Mouse (Mus musculus): Measurements from ENCODE around the gene Cap2. TPM values are rescaled to one million over a fixed set of nuclear protein-coding genes. Genes with fewer than 3 reads are reported as not detected.

Cap2 gene
- 0.45 and 1.6 TPM in 2 replicates for total RNA-seq (2017)

GRCm38 (mm10) chr13:46501800-46502389 is at the start of gene Cap2:
Gene Cap2, plus strand, starts transcription at chr13:46501848.
- ATAC-seq (replicated peaks in 1 of 2; ENCODE audit: insufficient read depth in 1 of 2, low FRiP score in 2 of 2, low TSS enrichment in 1 of 2, low read depth in 1 of 2, poor library complexity in 2 of 2, severe bottlenecking in 2 of 2) = peak; percentile 91

GRCm38 (mm10) chr13:46459546-46459945 is 42.1 kb upstream of the Cap2 start:
- ATAC-seq (replicated peaks in 1 of 2; ENCODE audit: insufficient read depth in 1 of 2, low FRiP score in 2 of 2, low TSS enrichment in 1 of 2, low read depth in 1 of 2, poor library complexity in 2 of 2, severe bottlenecking in 2 of 2) = no peak

- no peak for ATAC-seq (replicated peaks in 1 of 2; ENCODE audit: insufficient read depth in 1 of 2, low FRiP score in 2 of 2, low TSS enrichment in 1 of 2, low read depth in 1 of 2, poor library complexity in 2 of 2, severe bottlenecking in 2 of 2)
Measured at GRCm38 (mm10) chr13:46462280-46462679, 39.4 kb upstream of the Cap2 start.

GRCm38 (mm10) chr13:46463764-46464163 is 37.9 kb upstream of the Cap2 start:
- peak; percentile 14 to 22; a peak in 3 of 4 replicates for ATAC-seq (replicated peaks in 1 of 2; ENCODE audit: insufficient read depth in 1 of 2, low FRiP score in 2 of 2, low TSS enrichment in 1 of 2, low read depth in 1 of 2, poor library complexity in 2 of 2, severe bottlenecking in 2 of 2)

GRCm38 (mm10) chr13:46468251-46468650 is 33.4 kb upstream of the Cap2 start:
- ATAC-seq (replicated peaks in 1 of 2; ENCODE audit: insufficient read depth in 1 of 2, low FRiP score in 2 of 2, low TSS enrichment in 1 of 2, low read depth in 1 of 2, poor library complexity in 2 of 2, severe bottlenecking in 2 of 2) = no peak

GRCm38 (mm10) chr13:46469536-46469935 is 32.1 kb upstream of the Cap2 start:
- ATAC-seq (replicated peaks in 1 of 2; ENCODE audit: insufficient read depth in 1 of 2, low FRiP score in 2 of 2, low TSS enrichment in 1 of 2, low read depth in 1 of 2, poor library complexity in 2 of 2, severe bottlenecking in 2 of 2) = no peak

GRCm38 (mm10) chr13:46481271-46481670 is 20.4 kb upstream of the Cap2 start:
- peak; percentile 62 to 68 for ATAC-seq (replicated peaks in 1 of 2; ENCODE audit: insufficient read depth in 1 of 2, low FRiP score in 2 of 2, low TSS enrichment in 1 of 2, low read depth in 1 of 2, poor library complexity in 2 of 2, severe bottlenecking in 2 of 2)

GRCm38 (mm10) chr13:46485605-46486004 is 16.0 kb upstream of the Cap2 start:
- ATAC-seq (replicated peaks in 1 of 2; ENCODE audit: insufficient read depth in 1 of 2, low FRiP score in 2 of 2, low TSS enrichment in 1 of 2, low read depth in 1 of 2, poor library complexity in 2 of 2, severe bottlenecking in 2 of 2) = no peak

GRCm38 (mm10) chr13:46488166-46488565 is 13.5 kb upstream of the Cap2 start:
- ATAC-seq (replicated peaks in 1 of 2; ENCODE audit: insufficient read depth in 1 of 2, low FRiP score in 2 of 2, low TSS enrichment in 1 of 2, low read depth in 1 of 2, poor library complexity in 2 of 2, severe bottlenecking in 2 of 2) = no peak

- ATAC-seq (replicated peaks in 1 of 2; ENCODE audit: insufficient read depth in 1 of 2, low FRiP score in 2 of 2, low TSS enrichment in 1 of 2, low read depth in 1 of 2, poor library complexity in 2 of 2, severe bottlenecking in 2 of 2) = no peak
Measured at GRCm38 (mm10) chr13:46490644-46491043, 11.0 kb upstream of the Cap2 start.

GRCm38 (mm10) chr13:46502390-46502891 is 793 bp downstream of the Cap2 start:
- no peak for ATAC-seq (replicated peaks in 1 of 2; ENCODE audit: insufficient read depth in 1 of 2, low FRiP score in 2 of 2, low TSS enrichment in 1 of 2, low read depth in 1 of 2, poor library complexity in 2 of 2, severe bottlenecking in 2 of 2)

- ATAC-seq (replicated peaks in 1 of 2; ENCODE audit: insufficient read depth in 1 of 2, low FRiP score in 2 of 2, low TSS enrichment in 1 of 2, low read depth in 1 of 2, poor library complexity in 2 of 2, severe bottlenecking in 2 of 2) = no peak
Measured at GRCm38 (mm10) chr13:46507944-46508343, 6.3 kb downstream of the Cap2 start.

GRCm38 (mm10) chr13:46508823-46509222 is 7.2 kb downstream of the Cap2 start:
- ATAC-seq (replicated peaks in 1 of 2; ENCODE audit: insufficient read depth in 1 of 2, low FRiP score in 2 of 2, low TSS enrichment in 1 of 2, low read depth in 1 of 2, poor library complexity in 2 of 2, severe bottlenecking in 2 of 2) = no peak

GRCm38 (mm10) chr13:46510460-46510859 is 8.8 kb downstream of the Cap2 start:
- no peak for ATAC-seq (replicated peaks in 1 of 2; ENCODE audit: insufficient read depth in 1 of 2, low FRiP score in 2 of 2, low TSS enrichment in 1 of 2, low read depth in 1 of 2, poor library complexity in 2 of 2, severe bottlenecking in 2 of 2)

- no peak for ATAC-seq (replicated peaks in 1 of 2; ENCODE audit: insufficient read depth in 1 of 2, low FRiP score in 2 of 2, low TSS enrichment in 1 of 2, low read depth in 1 of 2, poor library complexity in 2 of 2, severe bottlenecking in 2 of 2)
Measured at GRCm38 (mm10) chr13:46514484-46514883, 12.8 kb downstream of the Cap2 start.

- no peak for ATAC-seq (replicated peaks in 1 of 2; ENCODE audit: insufficient read depth in 1 of 2, low FRiP score in 2 of 2, low TSS enrichment in 1 of 2, low read depth in 1 of 2, poor library complexity in 2 of 2, severe bottlenecking in 2 of 2)
Measured at GRCm38 (mm10) chr13:46515120-46515523, 13.5 kb downstream of the Cap2 start.

GRCm38 (mm10) chr13:46515524-46515923 is 13.9 kb downstream of the Cap2 start:
- no peak for ATAC-seq (replicated peaks in 1 of 2; ENCODE audit: insufficient read depth in 1 of 2, low FRiP score in 2 of 2, low TSS enrichment in 1 of 2, low read depth in 1 of 2, poor library complexity in 2 of 2, severe bottlenecking in 2 of 2)

GRCm38 (mm10) chr13:46516183-46516582 is 14.5 kb downstream of the Cap2 start:
- 0 out of 4 replicates have a peak, but pooled peaks of 1 of the 2 experiments have one; percentile 12 for ATAC-seq (replicated peaks in 1 of 2; ENCODE audit: insufficient read depth in 1 of 2, low FRiP score in 2 of 2, low TSS enrichment in 1 of 2, low read depth in 1 of 2, poor library complexity in 2 of 2, severe bottlenecking in 2 of 2)

- no peak for ATAC-seq (replicated peaks in 1 of 2; ENCODE audit: insufficient read depth in 1 of 2, low FRiP score in 2 of 2, low TSS enrichment in 1 of 2, low read depth in 1 of 2, poor library complexity in 2 of 2, severe bottlenecking in 2 of 2)
Measured at GRCm38 (mm10) chr13:46517211-46517685, 15.6 kb downstream of the Cap2 start.

Data from hematopoietic stem cell, adult 5-6 weeks (primary cell).